Mouse (Mus musculus) left cerebral cortex, postnatal 10 days (tissue): Measurements from ENCODE around the gene Cyp2j9. TPM values are rescaled to one million over a fixed set of nuclear protein-coding genes. Genes with fewer than 3 reads are reported as not detected.
"Not testable (repeated sequence)": the region's sequence is repeated elsewhere in the genome, so short reads cannot be mapped to it uniquely, and the experiment has no call there.

Experiments
- DNase-seq, 2 experiments: peaks; one replicate each; pipeline ENCODE4 v3.0.0; 2021 to 2022; ENCODE audit warnings: low spot score in 2 of 2, mixed read lengths in 1 of 2; ENCODE audit errors: extremely low spot score in 1 of 2
- intact Hi-C: fragments of 180-260 bp; cut with DNase I; formaldehyde crosslinking; loops from one replicate; pipeline ENCODE4 v1.15.1; 2025
- total RNA-seq, 2 experiments: library from RNA; stranded (reverse); gene quantifications; 2 replicates each; pipeline ENCODE4 v1.2.3; 2021

Cyp2j9 gene
- total RNA-seq: 10 to 100 TPM in 1 of 2 experiments, 1 to 10 TPM in 1; 9.0 to 12.2 TPM

- intact Hi-C loops: no loop called here
- DNase-seq: peak; percentile 55 to 64
Measured at GRCm38 (mm10) chr4:96590911-96591790, at the start of gene Cyp2j9. Cyp2j9 (minus strand) TSS chr4:96591578.

GRCm38 (mm10) chr4:96635455-96635854 lies 44.1 kb upstream of the Cyp2j9 start:
- intact Hi-C loops: no loop called here
- DNase-seq: no peak

DNA sequence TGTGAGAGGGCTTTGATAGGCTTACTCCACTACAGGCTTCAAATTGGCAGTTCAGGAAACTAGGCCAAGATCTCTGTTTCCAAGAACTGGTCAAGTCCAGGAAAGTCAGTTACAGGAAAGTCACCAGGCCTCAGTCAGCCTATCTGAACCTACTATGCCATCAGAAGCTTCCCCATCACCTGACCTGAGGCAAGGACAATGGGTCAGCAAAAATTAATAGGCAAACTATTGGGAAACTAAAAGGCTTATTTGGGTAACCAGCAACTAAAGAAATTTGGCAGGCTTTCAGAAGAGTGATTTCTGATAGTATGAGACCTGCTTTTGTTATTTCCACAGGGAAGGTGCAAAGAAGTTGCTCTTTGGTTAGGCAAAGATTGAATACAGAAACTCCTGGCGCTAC lies 31.1 kb upstream of the Cyp2j9 start:
- DNase-seq: no peak
- intact Hi-C loops: no loop called here

- intact Hi-C loops: no loop called here
- peak; percentile 68 for DNase-seq
Measured at GRCm38 (mm10) chr4:96591791-96592150, 393 bp upstream of the Cyp2j9 start.

DNA sequence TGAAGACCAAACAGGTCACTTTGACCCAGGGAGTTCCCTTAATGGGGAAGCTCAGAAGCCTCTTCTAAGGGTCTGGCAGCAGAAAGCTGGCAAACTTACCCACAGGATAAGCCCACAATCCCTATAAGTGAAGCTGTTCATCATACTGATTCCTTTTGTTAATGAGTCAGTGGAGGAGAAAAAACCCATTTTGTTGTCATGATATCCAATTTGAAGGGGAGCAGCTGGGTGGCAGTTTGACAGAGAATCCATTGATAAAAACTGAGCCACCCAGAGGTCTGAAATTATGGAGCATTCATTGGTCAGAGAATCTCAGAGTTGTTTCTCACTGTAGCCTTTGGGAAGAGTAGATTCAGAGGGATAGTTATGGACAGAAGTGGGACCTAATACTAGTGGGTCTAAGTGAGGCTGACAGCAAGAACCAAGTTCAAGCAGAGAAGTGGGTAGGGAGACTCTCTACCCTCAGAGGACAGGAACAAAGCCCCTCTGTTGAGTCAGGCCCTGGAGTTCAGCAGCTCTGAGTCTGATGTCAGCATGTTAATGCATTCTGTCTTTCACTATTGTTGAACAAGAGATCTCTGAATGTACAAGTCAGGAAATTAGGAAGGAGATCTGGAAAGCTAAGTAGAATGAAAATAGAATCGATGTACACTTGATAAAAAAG lies 9.8 kb downstream of the Cyp2j9 start:
- intact Hi-C loops: no loop called here
- no peak for DNase-seq

GRCm38 (mm10) chr4:96580351-96580750 lies 11.0 kb downstream of the Cyp2j9 start:
- intact Hi-C loops, DNase-seq: not testable (repeated sequence)

- intact Hi-C loops: no loop called here
- no peak for DNase-seq
Measured at GRCm38 (mm10) chr4:96569442-96569841, 21.9 kb downstream of the Cyp2j9 start.

- no peak for DNase-seq
- intact Hi-C loops: no loop called here
Measured at GRCm38 (mm10) chr4:96567988-96568387, 23.4 kb downstream of the Cyp2j9 start.

DNA sequence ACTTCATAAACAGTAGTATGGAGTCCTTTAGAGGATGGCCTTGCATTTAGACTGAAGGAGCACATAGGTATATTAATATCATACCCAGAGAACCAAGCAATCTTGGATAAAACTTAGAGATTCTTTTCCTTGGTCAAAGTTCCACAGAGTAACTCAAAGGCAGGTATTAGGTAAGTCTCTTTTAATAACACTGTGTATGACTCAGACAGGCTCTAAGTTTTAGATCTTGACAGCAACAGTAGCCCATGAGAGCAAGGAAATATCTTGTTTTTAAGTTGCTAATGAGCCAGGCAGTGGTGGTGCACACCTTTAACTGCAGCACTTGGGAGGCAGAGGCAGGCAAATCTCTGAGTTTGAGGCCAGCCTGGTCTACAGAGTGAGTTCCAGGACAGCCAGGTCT lies 25.6 kb downstream of the Cyp2j9 start:
- no peak for DNase-seq
- intact Hi-C loops: no loop called here

GRCm38 (mm10) chr4:96560464-96560863 lies 30.9 kb downstream of the Cyp2j9 start:
- intact Hi-C loops: no loop called here
- no peak for DNase-seq

GRCm38 (mm10) chr4:96559781-96560180 lies 31.6 kb downstream of the Cyp2j9 start:
- intact Hi-C loops: no loop called here
- DNase-seq: no peak

DNA sequence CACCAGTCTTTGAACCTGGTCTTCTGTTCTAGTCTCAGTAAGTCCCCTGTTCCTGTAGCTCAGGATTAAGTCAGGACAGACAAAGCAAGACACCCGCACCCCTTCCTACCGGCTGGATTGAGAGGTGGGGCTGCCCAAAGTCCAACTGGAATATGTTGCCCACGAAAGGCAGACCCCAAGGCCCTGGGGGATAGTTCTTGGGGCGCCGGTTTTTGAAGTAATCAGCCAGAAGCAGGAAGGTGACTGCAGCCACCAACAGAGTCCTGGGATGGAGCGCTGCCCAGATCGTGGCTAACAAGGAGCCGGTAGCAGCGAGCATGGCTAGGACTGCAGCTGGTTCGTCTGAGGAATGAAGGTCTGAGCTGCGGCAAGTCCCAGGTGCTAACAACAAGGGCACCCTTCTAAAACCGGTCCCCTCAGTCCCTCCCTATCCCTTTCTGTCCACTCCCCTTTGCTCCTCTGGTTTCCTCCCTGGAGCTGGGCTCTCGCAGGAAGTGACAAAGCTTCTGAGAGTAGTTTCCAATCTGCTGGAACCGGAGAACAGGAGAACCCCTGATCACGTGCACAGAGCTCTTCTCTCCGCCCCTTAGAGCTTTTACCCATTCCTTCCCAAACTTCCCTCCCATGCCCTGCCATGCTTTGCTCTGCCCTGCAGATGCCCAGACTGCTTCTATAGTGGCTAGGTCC lies 38.1 kb downstream of the Cyp2j9 start, which contains the start of gene Cyp2j6:
Gene Cyp2j6, minus strand, starts transcription at position 529 of the 687 bp plus-strand sequence.
- intact Hi-C loops: no loop called here
- DNase-seq: peak; percentile 23 to 45

GRCm38 (mm10) chr4:96551619-96552018 lies 39.8 kb downstream of the Cyp2j9 start:
- DNase-seq: no peak
- intact Hi-C loops: no loop called here

DNA sequence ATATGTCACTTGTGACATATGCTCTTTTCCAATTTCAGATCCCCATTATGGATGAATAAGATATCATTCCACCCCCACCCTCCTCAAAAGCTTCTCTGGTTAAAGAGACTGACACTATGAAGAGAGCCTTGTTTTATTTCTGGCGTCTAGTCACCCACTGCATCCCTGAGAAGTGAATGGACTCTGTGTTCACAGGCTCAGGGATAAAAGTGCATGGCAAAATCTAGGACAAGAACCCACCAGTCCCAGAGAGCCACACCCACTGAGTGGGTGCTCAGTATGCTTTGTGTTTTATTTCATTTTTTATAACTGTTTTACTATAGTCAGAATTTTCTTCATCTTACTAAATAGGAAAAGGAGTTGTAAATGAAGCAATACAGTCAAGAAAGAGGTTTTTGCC lies 45.4 kb downstream of the Cyp2j9 start:
- DNase-seq: peak in 1 of 2 experiments; percentile 19
- intact Hi-C loops: no loop called here

- intact Hi-C loops: loop anchor here (10.0 kb wide), 2 partner anchors 159 to 251 kb away; no protein-coding TSS in a partner anchor
Measured at GRCm38 (mm10) chr4:96525772-96526171, 65.6 kb downstream of the Cyp2j9 start.

DNA sequence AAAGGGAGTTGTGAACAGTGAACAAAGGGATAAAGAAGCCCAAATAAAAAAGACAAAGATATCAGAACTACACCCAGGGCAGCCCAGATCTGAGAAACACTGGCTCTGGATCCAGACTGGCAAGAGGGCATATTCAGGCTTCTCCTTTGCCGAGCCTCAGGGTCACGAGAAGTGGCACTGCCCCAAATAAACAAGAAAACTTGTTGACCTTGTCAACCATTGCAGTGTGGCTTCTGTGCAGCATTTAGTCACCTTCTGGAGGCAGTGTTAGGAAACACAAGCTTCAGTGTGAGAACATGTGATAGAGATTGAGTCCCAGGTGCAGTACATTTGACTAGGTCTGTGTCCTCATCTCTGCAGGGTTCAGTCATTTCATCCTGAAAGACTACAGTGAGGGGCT lies 69.1 kb downstream of the Cyp2j9 start:
- DNase-seq: no peak
- intact Hi-C loops: loop anchor here (10.0 kb wide), 2 partner anchors 163 to 247 kb away; no protein-coding TSS in a partner anchor

More at GRCm38 (mm10) chr4:96525772-96526171, 65.6 kb downstream of the Cyp2j9 start:
- no peak for DNase-seq
